Mouse (Mus musculus) T-helper 2 cell (primary cell): ENCODE results near the gene Adra1b.

Experiments
- in situ Hi-C: fragments of 300-600 bp; cut with MboI, MseI; formaldehyde crosslinking; loops from one replicate; pipeline ENCODE4 v1.15.1; 2025; ENCODE audit warnings: high pct_unique_total_duplicates

Adra1b gene

DNA sequence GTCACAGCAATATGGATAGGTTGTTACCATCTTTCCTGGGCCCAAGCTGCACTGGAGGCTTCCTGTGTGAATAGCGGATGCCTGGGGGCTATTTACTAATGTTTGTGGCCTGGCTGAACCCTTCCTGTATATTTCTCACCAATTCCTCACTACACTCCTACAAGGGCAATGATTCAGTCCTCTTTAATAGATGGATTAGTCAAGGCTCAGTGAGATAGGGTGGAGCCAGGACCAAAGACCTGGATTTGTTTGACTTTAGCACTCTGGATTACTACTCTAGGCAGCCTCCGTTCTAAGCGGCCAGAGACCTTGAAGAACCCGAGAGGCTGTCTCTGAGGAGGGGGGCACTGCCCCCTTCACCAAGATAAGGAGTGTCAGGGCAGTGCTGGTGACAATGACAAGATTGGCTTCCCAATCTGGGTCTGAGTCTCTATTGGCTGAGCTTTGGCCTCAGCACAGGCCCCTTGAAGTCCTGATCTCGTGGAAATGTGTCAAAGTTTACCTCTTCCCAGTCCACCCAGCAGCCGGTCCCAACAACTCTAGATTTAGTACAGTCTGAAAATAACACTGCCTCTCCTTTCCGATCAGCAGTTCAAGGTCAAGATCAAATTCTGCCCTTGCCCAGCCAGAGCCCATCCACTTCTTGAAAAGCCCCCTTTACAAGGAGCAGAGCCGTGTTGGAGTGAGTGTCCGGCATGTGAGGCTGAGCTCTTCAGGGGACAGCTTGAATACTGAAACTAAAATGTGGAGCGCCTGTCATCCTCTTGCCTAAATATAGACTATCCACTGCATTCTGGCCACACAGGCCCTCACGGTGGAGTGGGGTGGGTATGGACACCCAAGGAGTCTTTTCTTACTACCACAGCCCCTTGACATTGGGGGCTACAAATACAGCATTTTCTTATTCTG is 80.2 kb downstream of the Adra1b start:
- in situ Hi-C loops: no loop called here

DNA sequence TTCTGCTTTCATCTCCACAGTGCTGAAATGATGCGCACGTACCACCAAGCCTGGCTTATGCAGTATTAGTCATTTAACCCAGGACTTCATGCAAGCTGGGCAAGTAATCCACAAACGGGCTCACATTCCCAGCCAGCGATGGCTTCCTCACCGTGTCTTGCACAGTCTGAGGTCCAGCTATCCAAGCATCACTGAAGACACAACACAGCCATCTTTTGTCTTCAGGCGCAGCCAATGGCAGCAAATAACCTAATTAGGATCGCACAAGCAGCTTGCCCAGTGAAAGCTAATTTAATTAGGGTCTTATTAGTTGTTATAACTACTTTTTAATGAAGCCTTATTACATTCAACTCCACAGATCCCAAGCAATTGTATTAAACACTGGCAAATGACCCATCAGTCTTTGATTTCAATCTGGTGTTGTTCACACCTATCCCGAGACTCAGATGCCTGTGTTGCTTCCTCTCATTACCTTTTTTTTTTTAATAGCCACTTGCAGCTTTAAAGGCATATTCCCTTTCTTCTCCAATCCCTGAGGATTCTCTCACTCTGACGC is 83.6 kb downstream of the Adra1b start:
- in situ Hi-C loops: no loop called here

DNA sequence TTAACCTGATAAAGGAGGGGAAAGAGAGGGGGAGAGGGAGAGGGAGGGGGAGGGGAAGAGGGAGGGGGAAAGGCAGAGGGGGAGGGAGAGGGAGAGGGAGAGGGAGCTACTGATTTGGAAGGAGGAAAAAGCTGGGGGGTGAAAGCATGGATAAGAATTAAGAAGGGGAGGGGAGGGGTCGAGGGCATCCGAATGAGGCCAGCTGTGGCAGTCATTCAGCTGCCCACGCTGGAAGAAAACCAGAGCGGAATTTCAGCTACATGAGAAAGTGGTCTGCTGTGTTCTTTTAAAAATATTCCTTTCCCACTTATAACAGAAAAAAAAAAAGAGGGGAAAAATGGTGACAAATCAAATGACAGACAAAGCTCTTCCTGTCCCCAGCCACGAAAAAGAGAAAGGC is 88.5 kb downstream of the Adra1b start:
- in situ Hi-C loops: no loop called here

GRCm38 (mm10) chr11:43807732-43808131 is 93.3 kb downstream of the Adra1b start:
- in situ Hi-C loops: no loop called here

DNA sequence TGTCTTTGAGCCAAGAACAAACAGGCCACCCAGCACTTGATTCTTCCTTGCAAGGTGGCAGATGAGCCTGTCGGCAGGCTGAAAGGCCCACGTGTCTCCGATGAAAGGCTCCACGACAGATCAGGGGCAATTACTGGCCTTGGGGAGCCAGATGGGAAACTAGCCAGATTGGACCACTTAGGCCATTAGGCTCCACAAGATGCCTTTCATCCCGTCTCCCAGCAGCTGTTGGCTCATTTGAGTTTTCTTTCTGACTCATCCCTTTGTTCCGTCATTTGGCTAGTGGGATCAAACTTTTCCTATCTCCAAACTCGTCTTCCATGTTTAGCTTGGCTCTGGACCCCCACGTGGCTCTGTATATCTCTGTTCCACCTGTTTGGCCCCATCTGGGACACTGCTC is 105.0 kb downstream of the Adra1b start:
- in situ Hi-C loops: no loop called here

DNA sequence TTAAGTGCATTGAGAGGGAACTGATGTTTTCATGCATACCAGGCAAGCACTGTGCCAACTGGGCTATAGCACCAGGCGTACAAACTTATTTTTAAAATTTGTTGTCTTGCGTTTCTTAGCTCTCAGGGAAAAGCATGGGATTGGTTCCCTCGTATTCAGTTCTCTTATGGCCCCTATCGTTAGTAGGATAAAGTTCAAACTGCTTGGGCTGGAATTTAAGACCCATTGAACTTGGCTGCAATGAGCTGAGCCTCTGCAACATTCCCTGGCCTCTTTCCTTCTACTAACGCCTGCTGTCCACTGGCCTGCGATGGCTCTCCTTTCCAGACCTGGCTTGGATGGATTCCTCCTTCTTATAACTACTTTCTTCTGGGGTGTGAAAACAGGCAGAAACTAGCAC is 110.6 kb downstream of the Adra1b start:
- in situ Hi-C loops: no loop called here

GRCm38 (mm10) chr11:43783772-43784171 is 117.2 kb downstream of the Adra1b start:
- in situ Hi-C loops: no loop called here

DNA sequence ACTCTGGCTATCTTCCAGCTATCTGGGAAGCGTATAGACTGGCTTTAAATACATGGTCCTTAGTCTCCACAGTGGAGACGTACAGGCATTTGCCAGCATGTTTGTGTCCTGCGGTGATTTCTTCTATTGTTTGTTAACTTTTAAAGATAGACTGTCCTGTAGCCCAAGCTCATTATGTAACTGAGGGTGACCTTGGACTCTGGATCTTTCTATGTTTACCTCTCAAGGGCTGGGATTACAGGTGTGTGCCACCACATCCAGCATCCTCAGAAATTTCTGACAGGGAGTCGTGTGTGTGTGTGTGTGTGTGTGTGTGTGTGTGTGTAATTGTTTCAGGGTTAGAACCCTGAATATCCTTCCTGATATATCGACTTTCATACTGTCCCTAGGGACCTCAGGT is 117.9 kb downstream of the Adra1b start:
- in situ Hi-C loops: no loop called here

- in situ Hi-C loops: no loop called here
Measured at GRCm38 (mm10) chr11:43779551-43779950, 121.5 kb downstream of the Adra1b start.

- in situ Hi-C loops: no loop called here
Measured at GRCm38 (mm10) chr11:43776324-43776694, 124.7 kb downstream of the Adra1b start.

DNA sequence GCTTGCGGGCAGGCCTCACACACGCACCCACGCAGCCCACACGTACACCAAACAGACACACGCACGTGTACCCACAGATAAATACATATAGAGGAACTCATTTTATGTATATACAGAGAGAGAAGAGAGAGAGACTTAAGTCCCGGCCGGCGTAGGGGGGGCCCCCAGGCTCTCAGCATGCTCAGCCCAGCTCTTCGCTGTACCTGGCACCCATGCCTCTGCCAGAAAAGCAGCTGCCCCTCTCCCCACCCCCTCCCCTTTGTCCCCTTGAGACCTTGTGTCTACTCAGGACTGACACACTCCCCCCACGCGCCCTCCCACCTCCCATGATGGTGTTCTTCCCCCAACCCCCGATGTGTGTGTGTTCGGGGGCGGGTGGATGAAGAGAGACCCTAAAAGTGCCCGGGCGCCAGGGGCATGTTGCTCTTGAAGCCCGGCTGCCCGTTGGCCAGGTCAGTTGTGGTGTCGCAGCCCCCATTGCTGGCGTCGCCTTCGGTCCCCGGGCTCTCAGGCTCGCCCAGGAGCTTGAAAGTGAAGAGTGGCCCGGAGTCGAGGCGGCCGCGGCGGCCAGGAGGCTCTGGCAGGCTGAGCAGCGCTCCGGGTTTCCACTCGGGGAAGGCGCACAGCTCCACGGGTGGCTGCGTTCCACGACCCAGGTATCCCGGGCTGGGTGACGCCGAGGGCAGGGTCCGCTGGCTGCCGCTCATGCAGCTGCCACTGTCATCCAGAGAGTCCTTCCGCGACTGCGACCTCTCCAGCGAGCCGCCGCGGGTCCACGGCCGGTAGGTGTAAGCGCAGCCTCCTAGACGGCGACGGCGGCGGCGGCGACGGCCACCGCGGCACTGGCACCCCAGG is 125.3 kb downstream of the Adra1b start:
- in situ Hi-C loops: no loop called here

DNA sequence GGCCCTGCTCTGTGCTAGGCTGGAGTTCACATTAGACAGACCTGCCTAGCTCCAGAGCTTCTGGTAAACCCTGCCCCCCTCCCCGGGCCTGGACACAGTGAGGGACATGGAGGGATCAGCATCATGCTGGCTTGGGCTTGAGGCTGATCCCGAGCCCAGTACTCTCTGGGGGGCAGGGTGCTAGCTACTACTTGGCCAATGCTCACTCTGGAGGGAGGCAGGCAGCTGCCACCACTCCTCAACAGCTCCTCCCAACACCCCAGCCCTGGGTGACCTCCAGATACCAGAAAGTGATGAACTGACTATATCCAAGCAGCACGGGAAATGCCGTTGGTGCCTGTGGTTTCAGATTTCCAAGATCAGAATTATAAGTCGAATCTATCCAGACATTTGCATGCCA is 127.3 kb downstream of the Adra1b start:
- in situ Hi-C loops: no loop called here

DNA sequence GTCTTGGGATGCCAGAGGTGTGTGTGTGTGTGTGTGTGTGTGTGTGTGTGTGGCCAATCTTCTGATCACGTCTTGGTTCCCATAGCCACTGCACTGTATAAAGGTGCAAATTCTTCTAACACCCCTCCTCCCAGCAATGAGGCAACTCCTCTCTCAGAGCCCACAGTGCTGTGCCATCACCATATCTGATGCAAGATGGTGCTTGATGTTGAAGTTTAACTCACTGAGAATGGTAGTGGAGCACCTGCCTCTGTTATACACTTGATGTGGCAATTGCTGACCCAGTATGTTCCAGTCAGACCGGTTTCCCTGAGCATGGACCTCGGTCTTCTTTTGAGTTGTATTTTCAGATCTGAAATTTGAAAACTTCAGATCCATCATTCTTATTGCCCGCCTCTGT is 130.9 kb downstream of the Adra1b start:
- in situ Hi-C loops: no loop called here

DNA sequence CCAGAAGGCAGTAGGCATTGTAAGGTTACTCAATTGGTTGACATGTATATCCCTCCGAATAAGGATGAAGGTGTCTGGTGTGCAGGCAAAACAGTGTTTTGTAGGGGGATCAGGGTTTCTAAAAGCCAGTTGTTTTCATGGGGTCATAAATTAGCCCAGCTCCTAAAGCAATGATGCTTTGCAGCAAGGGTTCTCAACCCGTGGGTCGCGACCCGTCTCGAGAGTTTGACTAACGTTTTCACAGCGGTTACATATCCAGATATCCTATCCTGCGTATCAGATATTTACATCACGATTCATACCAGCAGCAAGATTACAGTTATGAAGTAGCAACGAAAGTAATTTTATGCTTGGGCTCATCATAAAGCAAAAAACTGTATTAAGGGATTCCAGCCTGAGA is 133.3 kb downstream of the Adra1b start:
- in situ Hi-C loops: loop anchor here (5.0 kb wide), 1 partner anchor 560 kb away; no protein-coding TSS in a partner anchor

GRCm38 (mm10) chr11:43766922-43767648 is 133.9 kb downstream of the Adra1b start:
- in situ Hi-C loops: loop anchor here (5.0 kb wide), 1 partner anchor 560 kb away; no protein-coding TSS in a partner anchor

DNA sequence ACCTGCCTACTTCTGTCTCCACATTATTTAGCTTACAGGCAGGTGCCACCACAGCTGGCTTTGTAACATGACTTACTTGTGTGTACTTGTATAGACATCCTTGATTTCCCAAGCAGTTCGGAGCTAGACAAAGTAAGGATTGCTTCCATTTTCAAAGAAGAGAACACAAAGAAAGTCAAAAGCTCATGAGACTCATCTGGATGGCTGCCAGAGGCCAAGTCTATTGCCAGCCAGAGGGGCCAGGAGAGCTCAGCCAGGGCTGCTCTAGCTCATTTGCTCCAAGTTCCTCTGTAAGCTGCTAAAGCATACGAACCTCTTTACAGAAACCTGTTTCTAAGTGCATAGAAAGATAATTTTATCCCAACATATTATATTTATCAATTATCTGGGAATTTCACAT is 142.6 kb downstream of the Adra1b start:
- in situ Hi-C loops: no loop called here

- in situ Hi-C loops: no loop called here
Measured at GRCm38 (mm10) chr11:43755411-43755810, 145.6 kb downstream of the Adra1b start.

DNA sequence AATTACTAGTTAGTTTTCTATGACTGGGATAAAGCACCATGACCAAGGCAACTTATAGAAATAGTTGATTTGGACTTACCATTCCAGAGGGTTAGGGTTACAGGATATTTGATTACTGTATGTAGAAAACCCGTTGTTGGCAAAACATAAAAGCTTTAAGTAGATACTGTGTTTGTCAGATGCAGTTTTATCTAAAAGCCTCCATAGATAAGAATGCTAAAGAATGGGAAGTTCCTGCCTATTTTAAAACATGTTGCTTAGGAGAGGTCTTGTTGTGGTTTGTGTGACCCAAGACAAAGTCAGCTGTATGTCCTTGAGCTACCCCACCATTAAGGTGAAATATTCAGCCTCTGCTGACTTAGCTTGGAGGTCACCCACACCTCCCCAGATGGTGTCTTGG is 146.4 kb downstream of the Adra1b start:
- in situ Hi-C loops: no loop called here

DNA sequence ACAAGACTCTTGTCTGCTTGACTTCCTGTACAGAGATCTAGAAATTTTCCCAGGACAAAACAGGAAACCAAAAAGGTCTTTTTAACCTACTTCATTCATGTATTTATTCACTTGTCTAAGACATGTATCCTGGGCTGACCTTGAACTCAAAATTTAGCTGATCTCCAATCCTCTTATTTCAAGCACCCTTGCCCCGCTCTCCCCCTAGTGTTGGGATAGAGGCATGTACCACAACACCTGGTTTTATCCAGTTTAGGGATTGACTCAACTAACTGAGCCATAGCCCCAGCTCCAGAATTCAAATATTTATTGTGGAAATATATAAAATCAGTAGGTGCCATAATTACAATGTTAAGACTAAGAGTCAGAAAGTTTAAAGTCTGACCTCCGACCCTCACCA is 149.5 kb downstream of the Adra1b start:
- in situ Hi-C loops: no loop called here

GRCm38 (mm10) chr11:43747233-43748226 is 153.5 kb downstream of the Adra1b start, which contains the start of gene Ttc1:
Gene Ttc1, minus strand, starts transcription at chr11:43748008.
- in situ Hi-C loops: no loop called here
